Mouse (Mus musculus): ENCODE measurements around the gene 2310007B03Rik.

2310007B03Rik gene

GRCm38 (mm10) chr1:93101571-93102061 is 59.1 kb downstream of the 2310007B03Rik start, which contains the start of gene Kif1a:
TSS of gene Kif1a (minus strand) at chr1:93101951.
- DNase-seq (ENCODE audit: low spot score), result peak; percentile 59
